Mouse (Mus musculus) lung, postnatal 0 days (tissue): ENCODE results near the gene Il18. TPM values are rescaled to one million over a fixed set of nuclear protein-coding genes. Genes with fewer than 3 reads are reported as not detected.
A peak's percentile ranks its signal among the peaks of the same experiment; 100 is the strongest.

Source experiments
- ATAC-seq: fragments of 200-750 bp; cut with Nextera tagmentation; 2 replicates; pipeline ENCODE4 v1.8.0; 2017; ENCODE audit warnings: moderate library complexity
- DNase-seq: peaks from one replicate; pipeline ENCODE4 v3.0.0-alpha.2; 2016; ENCODE audit warnings: low spot score
- H3K27ac ChIP-seq: fragments of 300-500 bp; sonication (generic); 2 replicates; pipeline ENCODE4 v1.5.1; 2014; ENCODE audit warnings: antibody characterized with exemption, mild to moderate bottlenecking, low read length, mixed read lengths
- H3K27me3 ChIP-seq: fragments of 300-500 bp; sonication (generic); replicated peaks from 2 replicates; pipeline ENCODE4 v1.6.1; 2014; ENCODE audit warnings: low read length, mixed read lengths; ENCODE audit not compliant: insufficient read depth
- H3K36me3 ChIP-seq: fragments of 300-500 bp; sonication (generic); 2 replicates; pipeline ENCODE4 v1.6.1; 2014; ENCODE audit warnings: low read length, mixed read lengths; ENCODE audit not compliant: insufficient read depth
- H3K4me1 ChIP-seq: fragments of 300-500 bp; sonication (generic); 2 replicates; pipeline ENCODE4 v1.6.1; 2014; ENCODE audit warnings: antibody characterized with exemption, low read depth, low read length, mixed read lengths; ENCODE audit not compliant: insufficient read depth
- H3K4me2 ChIP-seq: fragments of 300-500 bp; sonication (generic); replicated peaks from 2 replicates; pipeline ENCODE4 v1.6.1; 2014; ENCODE audit warnings: low read depth, mild to moderate bottlenecking, low read length, moderate library complexity, mixed read lengths
- H3K4me3 ChIP-seq: fragments of 300-500 bp; sonication (generic); 2 replicates; pipeline ENCODE4 v1.5.1; 2014; ENCODE audit warnings: low read depth, low read length
- H3K9ac ChIP-seq: fragments of 300-500 bp; sonication (generic); replicated peaks from 2 replicates; pipeline ENCODE4 v1.6.1; 2014; ENCODE audit warnings: low read depth, mild to moderate bottlenecking
- H3K9me3 ChIP-seq: fragments of 300-500 bp; sonication (generic); 2 replicates; pipeline ENCODE4 v1.6.1; 2016; ENCODE audit warnings: low read length, mixed read lengths
- CTCF ChIP-seq: IDR thresholded peaks from 2 replicates; pipeline ENCODE4 v1.5.1; 2016; ENCODE audit warnings: antibody characterized with exemption, mild to moderate bottlenecking
- EP300 ChIP-seq: IDR thresholded peaks from 2 replicates; pipeline ENCODE4 v1.6.1; 2016; ENCODE audit warnings: antibody characterized with exemption, mild to moderate bottlenecking, control low read depth
- WGBS: fragments of 180-500 bp; shearing (Covaris S2); extraction: QIAGEN DNeasy Blood & Tissue Kit; methylation state at CpG from one replicate; pipeline ENCODE4 v1.1.7; 2014; 5-methylcytosine and 5-hydroxymethylcytosine counted together
- polyA plus RNA-seq: library from polyadenylated mRNA; unstranded; fragments of >200 nt; fragmentation: Nextera tagmentation; extraction: Ambion mirVana; gene quantifications from 2 replicates; pipeline ENCODE4 v1.2.1, GENCODE M21; 2015

Il18 gene
- polyA plus RNA-seq, 1 experiment from 2014 or later: 29.3 TPM

DNA sequence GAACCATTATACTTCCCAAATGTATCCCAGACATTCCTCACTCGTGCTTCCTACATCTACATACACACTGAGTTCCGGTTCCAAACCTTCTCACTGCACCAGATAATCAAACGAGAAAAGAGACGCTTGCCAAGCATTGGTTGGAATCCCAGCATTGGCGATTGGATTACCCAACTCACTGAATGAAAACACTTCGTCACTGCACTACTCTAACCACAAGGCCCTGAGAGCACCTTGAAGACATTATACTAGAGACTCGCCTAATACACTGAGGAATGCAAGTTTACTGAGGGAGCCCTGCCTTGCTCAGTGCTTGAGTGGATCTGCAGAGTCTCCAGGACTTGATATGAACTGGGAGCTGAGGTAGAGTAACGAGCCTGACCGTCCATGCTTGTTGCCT lies 12.2 kb upstream of the Il18 start:
- no peaks in the 10 kb centered on the region for H3K9me3 ChIP-seq
- WGBS: 64% methylated on average over 9 of the region's 9 CpGs
- no peaks in the 10 kb centered on the region for H3K4me1 ChIP-seq
- TF ChIP-seq EP300 (no peak), CTCF (no peak)
- H3K36me3 ChIP-seq: no peaks in the 10 kb centered on the region
- H3K4me2 ChIP-seq: no peak overlapping the region
- no peaks in the 10 kb centered on the region for H3K27me3 ChIP-seq
- no peak overlapping the region for H3K4me3 ChIP-seq
- DNase-seq (no peak), ATAC-seq (no peak)
- H3K27ac ChIP-seq: no peak overlapping the region
- no peak overlapping the region for H3K9ac ChIP-seq

DNA sequence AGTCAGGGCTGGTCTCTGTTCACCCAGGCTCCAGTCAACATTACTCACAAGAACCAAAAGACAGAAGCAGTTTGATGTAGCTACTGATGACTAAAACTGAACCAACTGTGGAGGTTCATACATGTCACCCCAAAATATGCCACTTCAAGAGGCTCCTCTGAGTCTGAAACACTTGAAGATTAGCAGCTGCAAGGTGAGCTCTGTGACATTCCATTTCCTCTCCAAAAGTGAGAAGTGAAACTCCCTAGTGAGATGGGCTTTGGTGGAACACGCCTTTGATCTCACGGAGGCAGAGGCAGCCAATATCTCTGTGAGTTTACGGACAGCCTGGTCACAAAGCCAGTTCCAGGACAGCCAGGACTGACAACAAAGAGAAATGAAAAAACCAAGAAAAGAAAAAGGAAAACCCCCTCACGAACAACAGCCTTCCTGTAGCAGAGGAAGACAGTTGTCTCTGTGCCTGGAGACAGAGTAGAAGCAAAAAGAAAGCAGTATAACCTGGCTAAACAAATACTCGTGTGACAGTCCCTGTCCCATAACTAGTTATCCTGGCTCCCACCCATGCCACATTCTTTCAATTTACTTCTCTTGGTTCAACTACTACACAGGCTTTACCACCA lies 6.7 kb upstream of the Il18 start:
- H3K9ac ChIP-seq: no peak overlapping the region
- 21% methylated on average over 5 of the region's 5 CpGs for WGBS
- no peak overlapping the region for H3K27ac ChIP-seq
- no peaks in the 10 kb centered on the region for H3K9me3 ChIP-seq
- H3K36me3 ChIP-seq: no peaks in the 10 kb centered on the region
- TF ChIP-seq EP300: no peak
- TF ChIP-seq CTCF: no peak
- ATAC-seq: no peak
- no peaks in the 10 kb centered on the region for H3K4me1 ChIP-seq
- no peak overlapping the region for H3K4me2 ChIP-seq
- no peak for DNase-seq
- H3K4me3 ChIP-seq: no peak overlapping the region
- H3K27me3 ChIP-seq: no peaks in the 10 kb centered on the region

DNA sequence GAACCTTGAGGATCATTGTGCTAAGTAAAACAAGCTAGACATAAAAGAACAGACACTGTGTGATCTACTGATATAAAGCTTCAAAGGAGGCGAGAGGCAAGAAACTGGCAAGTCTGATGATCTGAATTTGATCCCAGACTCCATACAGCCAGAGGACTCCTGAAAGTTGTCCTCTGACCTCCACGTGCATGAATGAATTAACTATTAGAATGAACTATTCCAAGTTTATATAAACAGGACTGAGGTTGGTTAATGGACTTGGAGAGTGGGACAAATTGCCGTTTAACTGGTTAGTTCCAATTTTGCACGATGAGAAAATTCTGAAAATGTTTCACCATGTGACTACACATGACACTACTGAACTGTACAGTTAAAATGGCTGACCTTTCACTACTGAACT lies 5.7 kb upstream of the Il18 start:
- WGBS: 49% methylated on average over 4 of the region's 4 CpGs
- H3K9ac ChIP-seq: no peak overlapping the region
- no peaks in the 10 kb centered on the region for H3K36me3 ChIP-seq
- no peak overlapping the region for H3K4me3 ChIP-seq
- no peak for TF ChIP-seq CTCF
- no peak for TF ChIP-seq EP300
- ATAC-seq (no peak), DNase-seq (no peak)
- H3K4me2 ChIP-seq: no peak overlapping the region
- no peak overlapping the region for H3K27ac ChIP-seq
- H3K27me3 ChIP-seq: no peaks in the 10 kb centered on the region
- no peaks in the 10 kb centered on the region for H3K9me3 ChIP-seq
- H3K4me1 ChIP-seq: no peaks in the 10 kb centered on the region

DNA sequence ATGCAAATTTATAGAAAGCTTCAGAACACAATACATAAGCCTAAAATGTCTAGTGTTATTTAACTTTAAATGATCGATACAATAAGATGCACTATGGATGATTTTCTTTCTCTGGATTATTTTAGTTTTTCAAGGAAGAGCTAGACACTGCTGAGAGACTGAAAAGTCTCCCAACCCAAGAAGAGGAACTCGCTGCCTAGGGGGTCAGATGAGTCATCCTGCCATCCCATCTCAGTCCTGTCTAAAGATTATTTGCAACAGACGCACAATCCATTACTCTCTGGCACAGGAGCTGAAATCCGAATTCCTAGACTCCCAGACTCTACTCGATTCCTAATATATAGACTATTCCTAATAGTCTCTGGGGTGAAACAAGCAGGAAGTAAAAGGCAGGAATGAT lies 2.4 kb upstream of the Il18 start:
- no peaks in the 10 kb centered on the region for H3K36me3 ChIP-seq
- H3K9ac ChIP-seq: no peak overlapping the region
- H3K27ac ChIP-seq: no peak overlapping the region
- no peaks in the 10 kb centered on the region for H3K9me3 ChIP-seq
- H3K4me3 ChIP-seq: no peak overlapping the region
- TF ChIP-seq EP300 (no peak), CTCF (no peak)
- no peak overlapping the region for H3K4me2 ChIP-seq
- H3K27me3 ChIP-seq: no peaks in the 10 kb centered on the region
- no peak for DNase-seq
- ATAC-seq: no peak
- H3K4me1 ChIP-seq: no peaks in the 10 kb centered on the region
- WGBS: 60% methylated on average over 5 of the region's 5 CpGs

DNA sequence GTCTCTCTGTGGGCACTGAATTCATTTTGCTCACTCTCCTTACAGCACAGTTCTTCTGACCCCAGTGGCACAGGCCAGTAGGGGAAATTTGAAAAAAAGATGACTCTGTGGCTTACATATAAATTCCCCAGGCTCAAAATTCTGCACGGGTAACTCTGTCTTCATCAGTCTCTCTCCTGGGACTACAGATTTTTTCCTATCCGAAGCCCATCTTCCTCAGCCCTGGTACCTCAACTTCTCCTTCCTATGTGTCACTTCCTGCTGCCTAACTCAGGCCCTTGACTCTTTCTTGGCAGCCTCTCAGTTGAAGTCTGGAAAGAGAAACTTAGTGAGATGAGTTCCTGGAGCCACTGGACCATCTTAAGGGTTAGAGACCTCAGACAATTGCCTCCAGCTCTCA lies 1.1 kb upstream of the Il18 start:
- no peak overlapping the region for H3K4me3 ChIP-seq
- H3K4me1 ChIP-seq: no peaks in the 10 kb centered on the region
- no peaks in the 10 kb centered on the region for H3K27me3 ChIP-seq
- 62% methylated on average over 2 of the region's 2 CpGs for WGBS
- no peaks in the 10 kb centered on the region for H3K9me3 ChIP-seq
- DNase-seq: no peak
- no peak overlapping the region for H3K4me2 ChIP-seq
- ATAC-seq: no peak
- H3K36me3 ChIP-seq: no peaks in the 10 kb centered on the region
- no peak overlapping the region for H3K27ac ChIP-seq
- no peak overlapping the region for H3K9ac ChIP-seq
- TF ChIP-seq EP300 (no peak), CTCF (no peak)

DNA sequence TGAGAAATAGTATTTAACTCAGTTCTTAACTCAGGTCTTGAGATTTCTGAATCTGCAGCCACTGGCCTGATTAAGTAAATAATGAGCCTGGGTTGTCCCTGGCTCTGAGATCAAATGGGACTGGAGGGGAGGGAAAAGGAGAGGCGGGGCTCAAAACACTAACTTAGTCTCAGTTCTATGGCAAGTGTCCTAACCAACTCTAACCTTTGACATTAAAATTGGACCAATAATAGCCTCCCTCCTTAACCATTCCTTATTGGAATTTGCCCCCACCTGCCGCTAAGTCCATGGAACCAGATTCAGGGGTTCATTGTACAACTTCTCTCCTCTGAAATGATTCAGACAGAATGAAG lies 443 bp downstream of the Il18 start, which contains the start of gene Bco2:
TSS of gene Bco2 (minus strand) at position 88 of the 353 bp plus-strand sequence.
- peak; percentile 23; the same call in 1 of the 2 replicates for ATAC-seq
- H3K4me3 ChIP-seq: no peak within 1 kb of the TSS
- H3K4me1 ChIP-seq: no peaks in the 10 kb centered on the region
- H3K27me3 ChIP-seq: no peaks in the 10 kb centered on the region
- no peaks in the 10 kb centered on the region for H3K9me3 ChIP-seq
- no peak within 1 kb of the TSS; the same call in 1 of the 2 replicates for H3K27ac ChIP-seq
- TF ChIP-seq EP300 (no peak), CTCF (no peak)
- WGBS: 39% methylated on average over 2 of the region's 2 CpGs
- no peaks in the 10 kb centered on the region for H3K36me3 ChIP-seq
- H3K9ac ChIP-seq: peak within 1 kb of the TSS; percentile 0; the same call in 1 of the 2 replicates
- DNase-seq: peak; percentile 41
- peak within 1 kb of the TSS; percentile 9; the same call in 1 of the 2 replicates for H3K4me2 ChIP-seq
